Mouse (Mus musculus) duodenum, adult 2 months (tissue): ENCODE data around the gene Iqcm. TPM values are rescaled to one million over a fixed set of nuclear protein-coding genes. Genes with fewer than 3 reads are reported as not detected.

Experiments
- polyA plus RNA-seq: library from polyadenylated mRNA; depleted of rRNA; stranded (reverse); fragments of >200 nt; gene quantifications from 2 replicates; pipeline ENCODE4 v1.2.3, GENCODE M21; 2012; ENCODE audit warnings: low replicate concordance; rRNA removed

Gene Iqcm
- polyA plus RNA-seq, result not detected in 2 replicates

DNA sequence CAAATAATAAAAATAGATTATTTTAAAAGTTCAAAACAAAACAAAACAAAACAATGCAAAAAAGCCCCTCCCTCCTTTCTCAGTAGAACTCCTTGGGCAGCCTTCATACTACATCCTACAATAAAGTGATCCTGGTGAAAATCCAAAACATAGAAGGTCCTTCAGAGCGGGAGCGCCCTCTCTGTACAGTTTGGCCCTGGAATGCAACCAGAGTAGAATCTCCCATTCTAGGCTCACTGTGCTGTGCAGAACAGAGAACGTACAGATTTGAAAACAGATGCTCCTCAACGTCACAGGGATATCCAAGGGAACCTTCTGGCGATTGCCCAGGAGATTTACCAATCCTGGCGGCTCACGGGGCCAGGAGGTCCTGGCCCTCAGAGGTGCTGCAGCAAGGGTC is at the start of gene Iqcm:
Gene Iqcm (plus strand): TSS at position 301 of the 400 bp plus-strand sequence.

GRCm38 (mm10) chr8:75406489-75406888 is 42.0 kb upstream of the Iqcm start, which contains the start of gene Gm10358:
Gm10358 (minus strand) TSS chr8:75406589.

Other genes starting within 250 kb of the Iqcm start
- 3.4 and 3.7 TPM in 2 replicates for gene Rasd2, start 234.8 kb upstream of the Iqcm start, polyA plus RNA-seq
- 0.14 and 0.30 TPM in 2 replicates for gene Gm10358, start 42.1 kb upstream of the Iqcm start, polyA plus RNA-seq